Mouse (Mus musculus) heart, embryonic 15.5 days (tissue): ENCODE results near the gene Mtus2. TPM values are rescaled to one million over a fixed set of nuclear protein-coding genes. Genes with fewer than 3 reads are reported as not detected.

Source experiments
- ATAC-seq: fragments of 200-750 bp; cut with Nextera tagmentation; replicated peaks from 2 replicates; pipeline ENCODE4 v1.8.0; 2017; ENCODE audit warnings: low read depth, moderate TSS enrichment; ENCODE audit not compliant: insufficient number of reproducible peaks, insufficient read depth, low FRiP score
- H3K27ac ChIP-seq: fragments of 300-500 bp; sonication (generic); 2 replicates; pipeline ENCODE4 v1.5.1; 2015; ENCODE audit warnings: mild to moderate bottlenecking, inconsistent platforms
- H3K27me3 ChIP-seq: fragments of 300-500 bp; sonication (generic); 2 replicates; pipeline ENCODE4 v1.6.1; 2015; ENCODE audit warnings: inconsistent platforms
- H3K36me3 ChIP-seq: fragments of 300-500 bp; sonication (generic); 2 replicates; pipeline ENCODE4 v1.6.1; 2015; ENCODE audit warnings: mild to moderate bottlenecking, inconsistent platforms
- H3K4me1 ChIP-seq: fragments of 300-500 bp; sonication (generic); replicated peaks from 2 replicates; pipeline ENCODE4 v1.6.1; 2015; ENCODE audit warnings: inconsistent platforms
- H3K4me2 ChIP-seq: fragments of 300-500 bp; sonication (generic); 2 replicates; pipeline ENCODE4 v1.6.1; 2015; ENCODE audit warnings: inconsistent platforms, mild to moderate bottlenecking, moderate library complexity
- H3K4me3 ChIP-seq: fragments of 300-500 bp; sonication (generic); 2 replicates; pipeline ENCODE4 v1.5.1; 2015; ENCODE audit warnings: mild to moderate bottlenecking, inconsistent platforms
- H3K9ac ChIP-seq: fragments of 300-500 bp; sonication (generic); 2 replicates; pipeline ENCODE4 v1.6.1; 2015; ENCODE audit warnings: mild to moderate bottlenecking, inconsistent platforms
- H3K9me3 ChIP-seq: fragments of 300-500 bp; sonication (generic); replicated peaks from 2 replicates; pipeline ENCODE4 v1.6.1; 2016; ENCODE audit warnings: inconsistent platforms
- WGBS: fragments of 180-500 bp; shearing (Covaris S2); methylation state at CpG from one replicate; pipeline ENCODE4 v1.1.7; 2015; ENCODE audit warnings: mixed read lengths; 5-methylcytosine and 5-hydroxymethylcytosine counted together
- polyA plus RNA-seq: library from polyadenylated mRNA; unstranded; fragments of >200 nt; fragmentation: Nextera tagmentation; extraction: Ambion mirVana; gene quantifications from 2 replicates; pipeline ENCODE4 v1.2.1, GENCODE M21; 2015

Mtus2 gene
- polyA plus RNA-seq, 1 experiment from 2014 or later = 121 TPM

- H3K9me3 ChIP-seq = no peaks in the 10 kb centered on the region
- WGBS = 63% methylated on average over 15 of the region's 15 CpGs
- H3K4me1 ChIP-seq = peaks cover 43% of the 10 kb centered on the region
- no peaks in the 10 kb centered on the region for H3K27me3 ChIP-seq
- H3K9ac ChIP-seq = no peak overlapping the region
- no peak for ATAC-seq
- no peak overlapping the region for H3K4me3 ChIP-seq
- H3K36me3 ChIP-seq = no peaks in the 10 kb centered on the region
- no peak overlapping the region for H3K4me2 ChIP-seq
- H3K27ac ChIP-seq = peak overlapping the region; percentile 28; the same call in 1 of the 2 replicates
Measured at GRCm38 (mm10) chr5:148349327-148350011, 392.3 kb downstream of the Mtus2 start.

GRCm38 (mm10) chr5:148353429-148353828 lies 396.3 kb downstream of the Mtus2 start:
- Histone ChIP-seq H3K4me2 (no peak overlapping the region), H3K27me3 (no peaks in the 10 kb centered on the region), H3K4me1 (peaks cover 34% of the 10 kb centered on the region), H3K9ac (no peak overlapping the region), H3K27ac (no peak overlapping the region), H3K9me3 (no peaks in the 10 kb centered on the region), H3K4me3 (no peak overlapping the region), H3K36me3 (no peaks in the 10 kb centered on the region)
- ATAC-seq = no peak
- WGBS = 71% methylated on average over 16 of the region's 16 CpGs

- no peak; the same call in 1 of the 2 replicates for ATAC-seq
- Histone ChIP-seq H3K27me3 (no peaks in the 10 kb centered on the region), H3K9ac (no peak overlapping the region), H3K4me1 (peaks cover 25% of the 10 kb centered on the region), H3K4me2 (no peak overlapping the region), H3K36me3 (no peaks in the 10 kb centered on the region), H3K4me3 (no peak overlapping the region), H3K9me3 (no peaks in the 10 kb centered on the region), H3K27ac (peak overlapping the region; percentile 70)
- 32% methylated on average over 8 of the region's 8 CpGs for WGBS
Measured at GRCm38 (mm10) chr5:148354536-148354935, 397.4 kb downstream of the Mtus2 start.

- H3K27ac ChIP-seq = no peak overlapping the region
- no peaks in the 10 kb centered on the region for H3K27me3 ChIP-seq
- H3K9me3 ChIP-seq = no peaks in the 10 kb centered on the region
- no peaks in the 10 kb centered on the region for H3K36me3 ChIP-seq
- 82% methylated on average over 3 of the region's 3 CpGs for WGBS
- peaks cover 25% of the 10 kb centered on the region for H3K4me1 ChIP-seq
- ATAC-seq = no peak
- no peak overlapping the region for H3K4me2 ChIP-seq
- no peak overlapping the region for H3K4me3 ChIP-seq
- H3K9ac ChIP-seq = no peak overlapping the region
Measured at GRCm38 (mm10) chr5:148355822-148356221, 398.7 kb downstream of the Mtus2 start.

- no peak overlapping the region for H3K9ac ChIP-seq
- no peaks in the 10 kb centered on the region for H3K27me3 ChIP-seq
- no peaks in the 10 kb centered on the region for H3K9me3 ChIP-seq
- H3K4me3 ChIP-seq = no peak overlapping the region
- WGBS = 90% methylated on average over 6 of the region's 6 CpGs
- no peak overlapping the region for H3K4me2 ChIP-seq
- no peaks in the 10 kb centered on the region for H3K36me3 ChIP-seq
- H3K4me1 ChIP-seq = peaks cover 38% of the 10 kb centered on the region
- no peak for ATAC-seq
- H3K27ac ChIP-seq = no peak overlapping the region
Measured at GRCm38 (mm10) chr5:148357168-148357567, 400.0 kb downstream of the Mtus2 start.

- Histone ChIP-seq H3K27me3 (no peaks in the 10 kb centered on the region), H3K4me1 (peaks cover 44% of the 10 kb centered on the region), H3K36me3 (no peaks in the 10 kb centered on the region), H3K27ac (no peak overlapping the region), H3K9ac (no peak overlapping the region), H3K4me3 (no peak overlapping the region), H3K4me2 (no peak overlapping the region), H3K9me3 (no peaks in the 10 kb centered on the region)
- WGBS = 85% methylated on average over 11 of the region's 11 CpGs
- ATAC-seq = no peak
Measured at GRCm38 (mm10) chr5:148359131-148359530, 402.0 kb downstream of the Mtus2 start.

GRCm38 (mm10) chr5:148360922-148361758 lies 404.0 kb downstream of the Mtus2 start:
- no peak overlapping the region for H3K9ac ChIP-seq
- peak; percentile 81 for ATAC-seq
- H3K4me3 ChIP-seq = no peak overlapping the region
- peak overlapping the region; percentile 44 for H3K4me2 ChIP-seq
- peak overlapping the region; percentile 70 for H3K27ac ChIP-seq
- H3K27me3 ChIP-seq = no peaks in the 10 kb centered on the region
- WGBS = 19% methylated on average over 16 of the region's 16 CpGs
- no peaks in the 10 kb centered on the region for H3K36me3 ChIP-seq
- no peaks in the 10 kb centered on the region for H3K9me3 ChIP-seq
- H3K4me1 ChIP-seq = peaks cover 31% of the 10 kb centered on the region

GRCm38 (mm10) chr5:148361759-148362010 lies 404.6 kb downstream of the Mtus2 start:
- peak overlapping the region; percentile 44 for H3K4me2 ChIP-seq
- H3K9ac ChIP-seq = no peak overlapping the region
- H3K9me3 ChIP-seq = no peaks in the 10 kb centered on the region
- 21% methylated on average over 3 of the region's 3 CpGs for WGBS
- ATAC-seq = no peak
- peak overlapping the region; percentile 70 for H3K27ac ChIP-seq
- H3K27me3 ChIP-seq = no peaks in the 10 kb centered on the region
- H3K4me3 ChIP-seq = no peak overlapping the region
- no peaks in the 10 kb centered on the region for H3K36me3 ChIP-seq
- peaks cover 31% of the 10 kb centered on the region for H3K4me1 ChIP-seq

- 92% methylated on average over 7 of the region's 7 CpGs for WGBS
- peak overlapping the region; percentile 70; the same call in 1 of the 2 replicates for H3K27ac ChIP-seq
- no peak for ATAC-seq
Measured at GRCm38 (mm10) chr5:148362296-148362695, 405.2 kb downstream of the Mtus2 start.

GRCm38 (mm10) chr5:148363441-148364113 lies 406.5 kb downstream of the Mtus2 start:
- Histone ChIP-seq H3K36me3 (no peaks in the 10 kb centered on the region), H3K9ac (no peak overlapping the region), H3K27me3 (no peaks in the 10 kb centered on the region), H3K27ac (no peak overlapping the region), H3K4me2 (no peak overlapping the region), H3K4me3 (no peak overlapping the region), H3K4me1 (peaks cover 31% of the 10 kb centered on the region), H3K9me3 (no peaks in the 10 kb centered on the region)
- 70% methylated on average over 22 of the region's 22 CpGs for WGBS
- ATAC-seq = 0 out of 2 replicates have a peak, but pooled peaks have one; percentile 29

More at GRCm38 (mm10) chr5:148362296-148362695, 405.2 kb downstream of the Mtus2 start:
- Histone ChIP-seq H3K9ac (no peak overlapping the region), H3K4me2 (no peak overlapping the region), H3K4me3 (no peak overlapping the region), H3K9me3 (no peaks in the 10 kb centered on the region), H3K27me3 (no peaks in the 10 kb centered on the region), H3K36me3 (no peaks in the 10 kb centered on the region), H3K4me1 (peaks cover 31% of the 10 kb centered on the region)
